Mouse (Mus musculus) neutrophil, adult 5-6 weeks (primary cell): ENCODE results near the gene Ccdc88c. TPM values are rescaled to one million over a fixed set of nuclear protein-coding genes. Genes with fewer than 3 reads are reported as not detected.

Experiments used
- ATAC-seq: fragments of 151-379, 151-347 bp; 2 replicates; pipeline ENCODE4 v1.8.0; 2017; ENCODE audit warnings: mild to moderate bottlenecking, moderate TSS enrichment; ENCODE audit not compliant: insufficient number of reproducible peaks, poor library complexity, low FRiP score, severe bottlenecking; ENCODE audit errors: extremely low read depth
- total RNA-seq: library from RNA; stranded (forward); fragments of 200-1000 nt; gene quantifications from 2 replicates; pipeline ENCODE4 v1.2.3, GENCODE M21; 2017

The Ccdc88c gene
- total RNA-seq, 1 experiment from 2014 or later, result 312 TPM

GRCm38 (mm10) chr12:100949146-100949545 is 79.7 kb downstream of the Ccdc88c start:
- no peak for ATAC-seq

GRCm38 (mm10) chr12:100948021-100948420 is 80.8 kb downstream of the Ccdc88c start:
- ATAC-seq, result no peak

GRCm38 (mm10) chr12:100945948-100946347 is 82.9 kb downstream of the Ccdc88c start:
- ATAC-seq, result no peak

GRCm38 (mm10) chr12:100945501-100945900 is 83.4 kb downstream of the Ccdc88c start:
- no peak for ATAC-seq

GRCm38 (mm10) chr12:100944921-100945336 is 83.9 kb downstream of the Ccdc88c start:
- no peak for ATAC-seq

- no peak for ATAC-seq
Observed at GRCm38 (mm10) chr12:100943146-100943545, 85.7 kb downstream of the Ccdc88c start.

- ATAC-seq, result no peak
Observed at GRCm38 (mm10) chr12:100941361-100941760, 87.5 kb downstream of the Ccdc88c start.

- no peak; the same call in 1 of the 2 replicates for ATAC-seq
Observed at GRCm38 (mm10) chr12:100937441-100938360, 91.2 kb downstream of the Ccdc88c start.

- no peak for ATAC-seq
Observed at GRCm38 (mm10) chr12:100936737-100937136, 92.1 kb downstream of the Ccdc88c start.

GRCm38 (mm10) chr12:100936116-100936515 is 92.7 kb downstream of the Ccdc88c start:
- peak; percentile 82 for ATAC-seq

- no peak for ATAC-seq
Observed at GRCm38 (mm10) chr12:100934796-100935195, 94.1 kb downstream of the Ccdc88c start.

GRCm38 (mm10) chr12:100931653-100932052 is 97.2 kb downstream of the Ccdc88c start:
- no peak for ATAC-seq

- ATAC-seq, result 0 out of 2 replicates have a peak, but pooled peaks have one; percentile 2
Observed at GRCm38 (mm10) chr12:100928286-100928685, 100.6 kb downstream of the Ccdc88c start.

- peak; percentile 55; the same call in 1 of the 2 replicates for ATAC-seq
Observed at GRCm38 (mm10) chr12:100925644-100926619, 102.9 kb downstream of the Ccdc88c start.

- ATAC-seq, result peak; percentile 73
Observed at GRCm38 (mm10) chr12:100924646-100925339, 104.1 kb downstream of the Ccdc88c start.

GRCm38 (mm10) chr12:100910731-100911130 is 118.1 kb downstream of the Ccdc88c start:
- ATAC-seq, result no peak

- no peak for ATAC-seq
Observed at GRCm38 (mm10) chr12:100909765-100910164, 119.1 kb downstream of the Ccdc88c start.

GRCm38 (mm10) chr12:100908298-100909034 is 120.4 kb downstream of the Ccdc88c start:
- no peak for ATAC-seq
